ENCODE assay signal across 19 mouse cellular contexts in genomic region chr9:29012541-29012940, GRCm38 (mm10).
DNase-seq lines count a peak whose midpoint lies in the region; ATAC-seq lines count a peak whose summit lies in the region.
"Had no signal": no experiment of that assay in that cellular context is flagged by ENCODE, and none has a peak within 500 bp of the region (broad histone marks: within the 10 kb centered on the region; RNA-seq: fewer than 3 reads in every experiment).

No protein-coding gene starts in this region.

- no peaks in the 10 kb centered on the region for H3K9me3 ChIP-seq in midbrain, embryonic 11.5 days (ENCODE audit: control insufficient read depth, low read length)
- H3K9me3 ChIP-seq in midbrain, embryonic 14.5 days (ENCODE audit: control insufficient read depth, low read length): no peaks in the 10 kb centered on the region

- no peak for ATAC-seq in midbrain, embryonic 11.5 days (ENCODE audit: low FRiP score)
- no peak for ATAC-seq in midbrain, embryonic 14.5 days (ENCODE audit: low FRiP score, low TSS enrichment)
- ATAC-seq: activated CD4-positive, CD25-positive, alpha-beta regulatory T cell, adult 4 months; CD4-positive, CD25-positive, alpha-beta regulatory T cell, adult 4 months; Patski had no signal

- H3K9ac ChIP-seq in midbrain, embryonic 11.5 days (ENCODE audit: low read length): no peak overlapping the region
- no peak overlapping the region for H3K9ac ChIP-seq in midbrain, embryonic 14.5 days (replicated peaks; ENCODE audit: low read length)

- WGBS in midbrain, embryonic 11.5 days: 92% methylated on average over 6 of the region's 6 CpGs
- WGBS in midbrain, embryonic 14.5 days: 87% methylated on average over 6 of the region's 6 CpGs

- H3K4me3 ChIP-seq in midbrain, embryonic 11.5 days (ENCODE audit: low read depth, low read length): no peak overlapping the region
- H3K4me3 ChIP-seq in midbrain, embryonic 14.5 days (replicated peaks; ENCODE audit: low read depth, low read length): no peak overlapping the region

- peak; percentile 55 for DNase-seq in heart, adult 11 months
- DNase-seq in heart, adult 18-20 months: no peak
- DNase-seq in midbrain, embryonic 11.5 days (ENCODE audit: low spot score, missing footprints): peak; percentile 59
- no peak for DNase-seq in midbrain, embryonic 14.5 days
- DNase-seq: adrenal gland, adult 2 months; adrenal gland, adult 8-10 months; adrenal gland, postnatal 10 days; adrenal gland, postnatal 14 days; adrenal gland, postnatal 25 days; adrenal gland, postnatal 36 days; B cell, adult 2 months; cerebellum, adult 11 months; cerebellum, adult 11-12 months; cerebellum, adult 18-20 months had no signal

- no peaks in the 10 kb centered on the region for H3K4me1 ChIP-seq in midbrain, embryonic 11.5 days (ENCODE audit: control insufficient read depth, insufficient read depth, low read length)
- H3K4me1 ChIP-seq in midbrain, embryonic 14.5 days (ENCODE audit: control insufficient read depth, insufficient read depth, low read length): no peaks in the 10 kb centered on the region

- H3K27me3 ChIP-seq in midbrain, embryonic 11.5 days (ENCODE audit: control insufficient read depth, insufficient read depth, low read length): no peaks in the 10 kb centered on the region
- H3K27me3 ChIP-seq in midbrain, embryonic 14.5 days (ENCODE audit: control insufficient read depth, insufficient read depth, low read length): no peaks in the 10 kb centered on the region
- H3K27me3 ChIP-seq: CH12.LX, Patski had no signal

- H3K36me3 ChIP-seq in midbrain, embryonic 11.5 days (ENCODE audit: control insufficient read depth, insufficient read depth, low read length): no peaks in the 10 kb centered on the region
- no peaks in the 10 kb centered on the region for H3K36me3 ChIP-seq in midbrain, embryonic 14.5 days (ENCODE audit: control insufficient read depth, insufficient read depth, low read length)
- H3K36me3 ChIP-seq: G1E had no signal

- no peak overlapping the region for H3K4me2 ChIP-seq in midbrain, embryonic 11.5 days
- H3K4me2 ChIP-seq in midbrain, embryonic 14.5 days (ENCODE audit: low read length): no peak overlapping the region

- H3K27ac ChIP-seq in midbrain, embryonic 11.5 days (ENCODE audit: low read depth, low read length): no peak overlapping the region
- H3K27ac ChIP-seq in midbrain, embryonic 14.5 days (replicated peaks; ENCODE audit: low read depth, low read length): no peak overlapping the region

Comparison
In these comparisons a context has a peak if more than half of its experiments do, and no peak if none do; other contexts are left out.
1. DNase-seq: peak in heart, adult 11 months (single experiment) and midbrain, embryonic 11.5 days (single experiment); none in heart, adult 18-20 months (0 of 2) and midbrain, embryonic 14.5 days (single experiment).